Mouse (Mus musculus) forebrain, postnatal 0 days (tissue): ENCODE measurements around the gene Tmub2. TPM values are rescaled to one million over a fixed set of nuclear protein-coding genes. Genes with fewer than 3 reads are reported as not detected.

Experiments used
- ATAC-seq: fragments of 200-750 bp; cut with Nextera tagmentation; 2 replicates; pipeline ENCODE4 v1.8.0; 2017; ENCODE audit warnings: mild to moderate bottlenecking, moderate library complexity
- DNase-seq: peaks from one replicate; pipeline ENCODE4 v3.0.0-alpha.2; 2015
- H3K27ac ChIP-seq: fragments of 300-500 bp; sonication (generic); 2 replicates; pipeline ENCODE4 v1.5.1; 2014; ENCODE audit warnings: low read depth, mild to moderate bottlenecking, antibody characterized with exemption, low read length, moderate library complexity, mixed read lengths
- H3K27me3 ChIP-seq: fragments of 300-500 bp; sonication (generic); 2 replicates; pipeline ENCODE4 v1.6.1; 2014; ENCODE audit warnings: mild to moderate bottlenecking, low read length, mixed read lengths; ENCODE audit not compliant: insufficient read depth
- H3K36me3 ChIP-seq: fragments of 300-500 bp; sonication (generic); 2 replicates; pipeline ENCODE4 v1.6.1; 2014; ENCODE audit warnings: mild to moderate bottlenecking, moderate library complexity; ENCODE audit not compliant: insufficient read depth
- H3K4me1 ChIP-seq: fragments of 300-500 bp; sonication (generic); 2 replicates; pipeline ENCODE4 v1.6.1; 2014; ENCODE audit warnings: antibody characterized with exemption; ENCODE audit not compliant: insufficient read depth
- H3K4me2 ChIP-seq: fragments of 300-500 bp; sonication (generic); 2 replicates; pipeline ENCODE4 v1.6.1; 2014; ENCODE audit warnings: low read depth, mild to moderate bottlenecking, moderate library complexity
- H3K4me3 ChIP-seq: fragments of 300-500 bp; sonication (generic); 2 replicates; pipeline ENCODE4 v1.5.1; 2014; ENCODE audit warnings: low read depth, low read length, mixed read lengths
- H3K9ac ChIP-seq: fragments of 300-500 bp; sonication (generic); 2 replicates; pipeline ENCODE4 v1.6.1; 2014; ENCODE audit warnings: mild to moderate bottlenecking
- H3K9me3 ChIP-seq: fragments of 300-500 bp; sonication (generic); 2 replicates; pipeline ENCODE4 v1.6.1; 2016; ENCODE audit warnings: low read length
- CTCF ChIP-seq: sonication (generic); IDR thresholded peaks from 2 replicates; pipeline ENCODE4 v1.5.1; 2016; ENCODE audit warnings: antibody characterized with exemption, control low read depth, low read depth
- WGBS: fragments of 180-500 bp; shearing (Covaris S2); extraction: QIAGEN DNeasy Blood & Tissue Kit; methylation state at CpG from one replicate; pipeline ENCODE4 v1.1.7; 2014; 5-methylcytosine and 5-hydroxymethylcytosine counted together
- polyA plus RNA-seq: library from polyadenylated mRNA; unstranded; fragments of >200 nt; fragmentation: Nextera tagmentation; extraction: Ambion mirVana; gene quantifications from 2 replicates; pipeline ENCODE4 v1.2.1, GENCODE M21; 2015
- total RNA-seq: library from RNA; depleted of rRNA; stranded (reverse); fragments of >200 nt; gene quantifications from 2 replicates; pipeline ENCODE4 v1.2.3, GENCODE M21; 2014

Gene Tmub2
- total and polyA plus RNA-seq, 2 experiments from 2014 or later: 67.0 to 72.5 TPM

- Histone ChIP-seq H3K4me2 (no peak overlapping the region), H3K4me3 (no peak overlapping the region), H3K27me3 (no peaks in the 10 kb centered on the region), H3K9me3 (no peaks in the 10 kb centered on the region), H3K9ac (no peak overlapping the region), H3K27ac (no peak overlapping the region), H3K36me3 (peaks cover 62% of the 10 kb centered on the region), H3K4me1 (peaks cover 12% of the 10 kb centered on the region)
- ATAC-seq: no peak
- TF ChIP-seq CTCF: no peak
- no peak for DNase-seq
- 59% methylated on average over 6 of the region's 6 CpGs for WGBS
Measured at GRCm38 (mm10) chr11:102289511-102290100, 4.9 kb downstream of the Tmub2 start.

DNA sequence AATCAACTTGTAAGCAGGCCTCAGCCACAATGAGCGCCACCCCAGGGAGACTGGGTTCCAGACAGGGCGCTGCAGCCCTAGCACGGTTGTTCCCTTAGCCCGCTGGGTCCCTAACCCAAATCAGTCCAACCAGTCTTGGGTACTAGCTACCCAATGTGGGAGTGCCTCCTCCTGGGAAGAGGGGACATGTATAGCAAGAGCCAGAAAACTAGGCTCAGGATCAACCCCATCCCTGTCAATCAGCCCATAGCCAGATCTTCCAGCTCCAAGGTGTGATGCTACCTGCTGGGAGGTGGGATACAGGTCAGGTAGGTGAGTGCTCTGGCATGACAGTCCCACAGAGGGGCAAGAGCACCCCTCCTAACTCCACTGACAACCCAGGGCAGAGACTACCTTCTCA, 5.4 kb downstream of the Tmub2 start:
- H3K4me2 ChIP-seq: no peak overlapping the region
- H3K4me1 ChIP-seq: peaks cover 18% of the 10 kb centered on the region
- no peak overlapping the region for H3K9ac ChIP-seq
- no peaks in the 10 kb centered on the region for H3K27me3 ChIP-seq
- no peak for ATAC-seq
- DNase-seq: no peak
- TF ChIP-seq CTCF: no peak
- no peaks in the 10 kb centered on the region for H3K9me3 ChIP-seq
- H3K36me3 ChIP-seq: peaks cover 62% of the 10 kb centered on the region
- WGBS: 87% methylated on average over 4 of the region's 4 CpGs
- H3K4me3 ChIP-seq: no peak overlapping the region
- no peak overlapping the region for H3K27ac ChIP-seq

- no peak overlapping the region for H3K27ac ChIP-seq
- H3K9me3 ChIP-seq: no peaks in the 10 kb centered on the region
- peaks cover 62% of the 10 kb centered on the region for H3K36me3 ChIP-seq
- no peak for ATAC-seq
- TF ChIP-seq CTCF: no peak
- no peak for DNase-seq
- no peak overlapping the region for H3K4me3 ChIP-seq
- H3K4me1 ChIP-seq: peaks cover 13% of the 10 kb centered on the region
- H3K27me3 ChIP-seq: no peaks in the 10 kb centered on the region
- no peak overlapping the region for H3K4me2 ChIP-seq
- WGBS: 85% methylated on average over 11 of the region's 11 CpGs
- H3K9ac ChIP-seq: no peak overlapping the region
Measured at GRCm38 (mm10) chr11:102291051-102291535, 6.4 kb downstream of the Tmub2 start.

GRCm38 (mm10) chr11:102293971-102294370, 9.2 kb downstream of the Tmub2 start:
- no peaks in the 10 kb centered on the region for H3K9me3 ChIP-seq
- ATAC-seq (no peak), DNase-seq (no peak)
- H3K4me2 ChIP-seq: peak overlapping the region; percentile 86; the same call in 1 of the 2 replicates
- peaks cover 45% of the 10 kb centered on the region for H3K36me3 ChIP-seq
- H3K4me3 ChIP-seq: no peak overlapping the region
- H3K9ac ChIP-seq: no peak overlapping the region
- WGBS: 93% methylated on average over 13 of the region's 13 CpGs
- H3K27me3 ChIP-seq: no peaks in the 10 kb centered on the region
- TF ChIP-seq CTCF: no peak
- peaks cover 8% of the 10 kb centered on the region for H3K4me1 ChIP-seq
- H3K27ac ChIP-seq: no peak overlapping the region

DNA sequence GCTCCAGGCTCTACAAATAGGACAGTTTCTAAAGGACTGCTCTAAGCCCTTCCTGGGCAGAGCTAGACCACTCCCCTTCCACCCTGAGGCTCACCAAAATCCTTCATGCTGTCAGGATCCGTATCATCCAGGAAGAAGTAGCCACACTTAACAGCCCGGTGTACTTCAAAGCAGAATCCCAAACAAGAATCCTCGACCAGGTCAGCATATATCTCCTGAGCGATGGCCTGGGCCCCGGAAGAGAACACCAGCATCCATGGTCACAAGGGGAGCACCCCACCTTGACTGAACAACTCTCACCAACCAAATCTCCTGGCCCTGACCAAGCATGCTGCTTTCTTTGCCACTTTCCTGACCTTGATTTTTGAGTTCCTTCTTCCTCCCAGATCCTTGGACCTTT, 9.7 kb downstream of the Tmub2 start:
- Histone ChIP-seq H3K36me3 (peaks cover 44% of the 10 kb centered on the region), H3K4me1 (peaks cover 8% of the 10 kb centered on the region), H3K9ac (peak overlapping the region; percentile 84; the same call in 1 of the 2 replicates), H3K27ac (peak overlapping the region; percentile 97; the same call in 1 of the 2 replicates), H3K4me3 (peak overlapping the region; percentile 90), H3K27me3 (no peaks in the 10 kb centered on the region), H3K4me2 (peak overlapping the region; percentile 86), H3K9me3 (no peaks in the 10 kb centered on the region)
- DNase-seq: no peak
- no peak for ATAC-seq
- 82% methylated on average over 5 of the region's 5 CpGs for WGBS
- no peak for TF ChIP-seq CTCF

DNA sequence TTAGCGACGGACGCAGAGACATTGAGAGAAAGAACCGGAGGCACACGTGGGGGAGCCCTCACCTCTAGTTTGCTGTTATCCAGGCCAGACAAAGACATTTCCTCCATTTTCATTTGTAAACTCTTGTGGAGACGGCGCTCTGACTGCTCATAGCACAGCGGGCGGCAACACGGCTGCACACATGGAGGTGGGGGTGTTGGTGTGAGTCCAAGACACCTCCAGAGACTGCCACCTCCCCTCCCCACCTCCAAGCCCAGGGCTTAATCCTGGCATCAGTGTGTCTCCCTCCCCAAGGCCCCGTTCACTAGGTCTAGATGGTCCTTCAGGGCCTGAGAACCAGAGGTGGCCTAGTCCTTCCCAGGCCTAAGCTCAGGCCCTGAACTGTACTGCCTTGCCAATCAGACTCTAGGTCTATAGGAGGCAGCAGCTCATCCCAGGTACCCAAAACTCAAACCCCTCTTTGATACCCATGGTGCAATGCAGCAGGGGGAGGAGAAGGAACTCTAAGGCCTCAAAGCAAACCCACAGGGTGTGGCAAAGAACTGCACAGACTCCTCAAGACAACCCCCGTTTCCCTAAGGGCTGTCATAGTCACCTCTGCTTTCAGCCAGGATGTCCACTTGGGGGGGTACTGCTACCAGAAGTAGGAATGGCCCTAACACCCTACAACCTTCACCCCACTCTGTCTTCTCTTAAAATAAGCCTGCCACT, 10.3 kb downstream of the Tmub2 start:
- H3K4me1 ChIP-seq: peaks cover 8% of the 10 kb centered on the region
- H3K27ac ChIP-seq: peak overlapping the region; percentile 97
- peak overlapping the region; percentile 86 for H3K4me2 ChIP-seq
- no peaks in the 10 kb centered on the region for H3K27me3 ChIP-seq
- DNase-seq: peak; percentile 45
- 44% methylated on average over 12 of the region's 12 CpGs for WGBS
- H3K36me3 ChIP-seq: peaks cover 38% of the 10 kb centered on the region
- H3K9me3 ChIP-seq: no peaks in the 10 kb centered on the region
- peak overlapping the region; percentile 84 for H3K9ac ChIP-seq
- peak; percentile 33 for TF ChIP-seq CTCF
- peak overlapping the region; percentile 90 for H3K4me3 ChIP-seq
- ATAC-seq: no peak; the same call in 1 of the 2 replicates
